Mouse (Mus musculus): ENCODE results near the gene Hoxa5.

The Hoxa5 gene

DNA sequence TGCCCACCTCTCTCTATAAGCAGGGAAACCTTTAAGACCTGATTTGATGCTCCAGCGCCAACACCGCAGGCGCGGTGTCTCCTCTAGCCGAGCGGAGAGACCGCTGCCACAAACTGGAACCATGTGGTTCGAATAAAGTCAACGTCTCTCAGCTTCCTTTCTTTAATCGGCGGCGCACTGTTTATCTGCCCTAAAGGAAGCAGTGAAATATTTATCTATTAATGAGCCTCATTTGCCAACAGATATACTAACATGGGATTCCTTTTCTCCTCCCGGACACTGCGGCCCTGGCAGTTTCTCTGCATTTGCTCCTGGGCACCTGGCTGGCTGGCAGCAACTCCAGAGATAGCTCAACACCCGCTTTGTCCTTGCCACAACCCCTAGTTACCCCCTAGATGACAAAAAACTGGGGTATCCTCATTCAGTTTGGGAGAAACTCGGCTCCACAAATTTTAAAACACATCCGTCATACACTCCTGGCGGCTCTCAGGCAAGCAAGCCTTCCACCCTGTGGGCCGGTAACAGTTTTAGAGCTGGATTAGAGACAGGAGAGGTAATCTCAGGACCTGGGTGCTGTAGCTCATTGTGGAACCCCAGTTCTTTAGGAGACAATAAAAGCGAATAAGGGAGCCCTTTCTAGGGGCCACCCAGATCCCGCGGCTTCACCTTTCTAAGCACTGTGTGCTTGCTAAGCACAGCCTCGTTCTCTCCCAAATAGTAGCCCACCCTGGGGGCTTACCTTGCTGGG lies 13.7 kb upstream of the Hoxa5 start:
- in situ Hi-C loops (cut with MboI, MseI) = loop anchor here (5.0 to 10.0 kb wide), 4 partner anchors 206 to 606 kb away; partner anchors contain the start of gene Skap2 (in 1 of the 2)

- in situ Hi-C loops (cut with MboI, MseI) = loop anchor here (5.0 to 10.0 kb wide), 4 partner anchors 205 to 605 kb away; partner anchors contain the start of gene Skap2 (in 1 of the 2)
These were observed 13.0 kb upstream of the Hoxa5 start for GRCm38 (mm10) chr6:52217459-52217768.

GRCm38 (mm10) chr6:52216691-52217458 lies 12.5 kb upstream of the Hoxa5 start:
- in situ Hi-C loops (cut with MboI, MseI) = loop anchor here (5.0 to 10.0 kb wide), 4 partner anchors 205 to 605 kb away; partner anchors contain the start of gene Skap2 (in 1 of the 2)

DNA sequence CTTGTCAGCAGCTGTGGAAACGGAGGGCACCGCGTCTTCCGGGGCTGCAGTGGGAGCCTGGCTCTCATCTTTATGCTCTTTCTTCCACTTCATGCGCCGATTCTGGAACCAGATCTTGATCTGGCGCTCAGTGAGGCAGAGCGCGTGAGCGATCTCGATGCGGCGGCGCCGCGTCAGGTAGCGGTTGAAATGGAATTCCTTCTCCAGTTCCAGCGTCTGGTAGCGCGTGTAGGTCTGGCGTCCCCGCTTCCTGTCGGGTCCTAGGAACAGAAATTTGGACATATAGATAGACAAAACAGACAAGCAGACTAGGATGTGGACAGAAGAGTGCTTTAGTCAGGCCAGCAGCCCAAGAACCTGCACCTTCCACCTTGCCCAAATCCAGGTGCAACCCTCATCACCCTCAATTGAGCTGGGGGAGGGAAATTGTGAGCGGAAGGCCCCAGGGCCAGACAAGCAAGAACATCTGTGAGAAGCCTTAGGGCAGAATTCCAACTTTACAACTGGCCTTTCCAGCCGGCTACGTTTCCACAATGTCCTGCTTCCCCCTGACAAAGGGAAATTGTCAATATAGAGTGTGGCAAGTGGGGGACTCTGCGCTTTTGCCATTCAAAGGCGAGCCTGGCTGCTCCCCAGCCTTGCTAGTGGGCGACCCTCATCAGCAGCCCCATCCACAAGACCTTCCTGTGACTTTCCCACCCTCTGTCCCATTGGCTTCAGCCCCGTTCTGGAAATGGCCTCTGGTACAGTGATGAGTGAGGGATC lies 11.6 kb upstream of the Hoxa5 start:
- in situ Hi-C loops (cut with MboI, MseI) = loop anchor here (5.0 to 10.0 kb wide), 4 partner anchors 204 to 604 kb away; partner anchors contain the start of gene Skap2 (in 1 of the 2)

- in situ Hi-C loops (cut with MboI, MseI) = loop anchor here (5.0 to 10.0 kb wide), 4 partner anchors 203 to 603 kb away; partner anchors contain the start of gene Skap2 (in 1 of the 2)
These were observed 10.7 kb upstream of the Hoxa5 start for GRCm38 (mm10) chr6:52215070-52215469.

GRCm38 (mm10) chr6:52214271-52214670 lies 9.9 kb upstream of the Hoxa5 start:
- in situ Hi-C loops (cut with MboI, MseI) = loop anchor here in 1 of 2 experiments (10.0 kb wide), 1 partner anchor 209 kb away; no protein-coding TSS in a partner anchor

DNA sequence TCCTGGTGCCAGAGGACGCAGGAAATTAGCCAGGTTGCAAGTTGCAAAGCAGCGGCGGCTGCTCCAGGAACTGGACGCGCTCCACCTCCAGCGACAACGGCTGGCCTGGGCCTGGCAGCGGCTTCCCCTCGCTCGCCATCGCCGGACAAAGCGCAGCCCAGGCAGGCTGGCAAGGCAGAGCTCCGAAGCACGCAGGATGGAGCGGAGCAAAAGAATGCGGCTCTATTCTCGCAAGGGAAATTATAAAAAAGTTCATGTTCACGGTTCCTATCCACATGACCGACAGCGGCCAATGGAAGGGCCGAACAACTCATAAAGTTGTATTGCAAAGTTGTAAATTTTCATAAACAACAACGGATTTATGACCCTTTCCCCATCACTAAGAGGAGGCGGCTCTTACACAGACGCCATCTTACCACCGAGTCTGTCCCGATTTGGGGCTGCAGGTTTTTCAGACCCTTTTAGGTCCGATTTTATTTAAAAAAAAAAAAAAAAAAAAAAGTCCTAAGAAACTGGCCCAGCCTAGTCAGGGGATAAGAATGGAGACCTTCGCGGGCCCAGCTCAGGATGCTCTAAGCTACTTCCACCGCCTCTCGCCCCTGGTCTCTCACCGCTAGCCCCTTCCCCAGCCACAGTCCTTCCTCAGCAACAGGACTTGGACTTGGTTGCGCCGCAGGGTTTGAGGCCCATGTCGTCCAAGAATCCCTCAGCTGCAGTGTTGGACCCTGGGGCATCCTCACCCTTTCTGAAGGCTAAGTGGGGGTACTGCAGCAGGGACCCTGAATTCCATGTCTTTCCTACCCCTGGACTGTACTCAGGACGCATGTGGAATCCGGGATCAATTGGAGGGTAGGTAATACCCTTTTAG lies 9.0 kb upstream of the Hoxa5 start, which contains the start of the genes Hoxa3 and Gm28308:
Gene Hoxa3 (minus strand): TSS at position 218 of the 868 bp plus-strand sequence.
Gene Gm28308 (minus strand): TSS at position 221 of the 868 bp plus-strand sequence.
- in situ Hi-C loops (cut with MboI, MseI) = loop anchor here in 1 of 2 experiments (10.0 kb wide), 1 partner anchor 209 kb away; no protein-coding TSS in a partner anchor

DNA sequence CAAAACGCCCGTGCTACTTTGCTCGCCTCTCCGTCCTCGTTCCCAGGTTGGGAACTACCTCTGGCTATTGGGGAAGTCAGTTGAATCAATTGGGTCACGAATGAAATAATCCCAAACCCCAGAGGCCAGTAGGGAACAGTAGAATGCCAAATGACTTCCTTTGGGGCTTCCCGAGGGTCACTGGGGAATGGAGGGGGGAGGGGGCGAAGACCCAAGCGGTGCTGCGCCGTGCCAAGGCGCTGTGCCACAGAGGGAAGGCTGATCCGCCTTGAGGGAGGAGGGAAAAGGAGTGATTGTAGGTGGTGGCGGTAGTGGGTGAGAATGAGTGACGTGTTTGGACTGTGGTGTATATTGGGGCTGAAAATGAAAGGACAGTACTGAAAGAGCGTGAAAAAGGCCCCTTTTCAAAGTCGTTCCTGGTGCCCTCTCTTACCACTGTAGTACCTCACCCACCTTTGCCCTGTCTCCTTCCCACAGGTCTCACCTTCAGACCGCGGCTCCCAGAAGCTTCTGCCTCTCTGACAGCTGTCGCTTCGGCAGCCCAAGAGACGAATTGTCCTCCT lies 8.2 kb upstream of the Hoxa5 start:
- in situ Hi-C loops (cut with MboI, MseI) = loop anchor here in 1 of 2 experiments (10.0 kb wide), 1 partner anchor 208 kb away; no protein-coding TSS in a partner anchor

DNA sequence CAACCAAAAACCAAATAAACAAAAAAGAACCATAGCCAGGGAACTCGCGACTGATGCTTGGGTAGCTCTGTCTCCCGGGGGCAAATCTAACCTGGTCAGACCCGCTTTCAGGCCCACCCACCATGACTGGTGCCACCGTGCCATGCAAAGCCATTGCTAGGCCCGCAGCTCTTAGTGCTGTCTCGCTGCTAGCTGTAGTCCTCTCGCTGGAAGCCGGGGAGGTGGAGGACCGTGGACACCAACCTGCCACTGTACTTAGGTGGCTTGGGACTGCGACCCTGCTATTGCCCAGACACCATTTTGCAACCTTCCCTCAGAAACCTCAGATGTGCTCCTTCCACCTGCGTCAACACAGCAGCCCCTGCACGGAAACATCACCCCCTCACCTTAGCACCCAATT lies 7.6 kb upstream of the Hoxa5 start:
- in situ Hi-C loops (cut with MboI, MseI) = loop anchor here in 1 of 2 experiments (10.0 kb wide), 1 partner anchor 207 kb away; no protein-coding TSS in a partner anchor

DNA sequence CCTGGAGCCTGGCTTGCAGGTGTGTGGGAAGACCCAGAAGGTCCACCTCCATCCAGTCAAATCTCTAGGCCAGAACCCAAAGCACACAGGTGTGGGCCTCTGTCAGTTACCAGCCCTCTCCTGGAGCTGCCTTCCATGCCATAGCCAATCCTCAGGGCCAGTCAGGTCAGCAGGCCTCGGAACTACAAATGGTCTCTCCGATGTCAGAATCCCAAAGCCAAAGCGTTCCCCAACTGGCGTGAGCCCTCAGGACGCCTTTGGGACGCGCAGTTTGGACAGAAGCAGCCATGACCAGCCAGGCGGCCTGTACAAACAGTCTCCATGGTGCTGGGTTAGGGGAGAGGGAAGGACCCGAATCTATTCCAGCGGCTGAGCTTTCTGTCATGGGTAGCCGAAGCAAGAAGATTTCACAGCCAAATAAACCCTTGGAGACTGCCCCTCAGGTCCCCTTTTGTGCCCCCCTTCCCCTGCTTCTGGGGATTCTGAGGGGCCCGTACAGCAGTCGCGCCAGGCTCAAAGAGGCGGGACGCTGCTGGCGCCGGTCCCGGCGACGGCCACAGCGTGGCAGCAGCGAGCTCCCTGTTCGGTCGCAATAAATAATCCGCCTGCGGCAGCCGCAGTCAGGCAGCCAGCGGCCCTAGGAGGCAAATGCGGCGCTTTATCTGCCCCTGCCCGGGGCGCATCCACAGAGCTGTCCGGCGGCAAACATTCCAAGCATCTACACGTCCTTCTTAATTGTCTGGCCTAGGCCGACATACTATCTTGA lies 7.0 kb upstream of the Hoxa5 start:
- in situ Hi-C loops (cut with MboI, MseI) = loop anchor here in 1 of 2 experiments (10.0 kb wide), 1 partner anchor 207 kb away; no protein-coding TSS in a partner anchor

DNA sequence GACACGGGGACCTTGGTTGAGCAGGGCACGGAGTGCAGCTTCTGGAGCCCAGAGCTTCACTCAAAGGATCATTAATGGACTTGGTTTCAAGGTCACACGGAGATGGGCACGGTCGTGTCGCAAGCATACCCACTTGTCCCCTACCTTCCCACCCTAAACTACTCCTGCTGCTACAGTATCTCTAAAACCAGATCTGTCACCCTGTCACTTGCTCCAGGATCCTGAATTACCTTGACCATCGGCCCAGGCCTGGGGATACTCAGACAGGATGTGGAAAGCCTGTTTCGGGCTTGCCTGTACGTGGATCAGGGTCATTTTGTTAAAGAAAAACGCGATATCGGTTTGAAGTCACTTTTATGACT lies 5.3 kb upstream of the Hoxa5 start:
- in situ Hi-C loops (cut with MboI, MseI) = loop anchor here in 1 of 2 experiments (10.0 kb wide), 1 partner anchor 205 kb away; no protein-coding TSS in a partner anchor

- in situ Hi-C loops (cut with MboI, MseI) = no loop called here
These were observed 4.7 kb upstream of the Hoxa5 start for GRCm38 (mm10) chr6:52208868-52209684.

DNA sequence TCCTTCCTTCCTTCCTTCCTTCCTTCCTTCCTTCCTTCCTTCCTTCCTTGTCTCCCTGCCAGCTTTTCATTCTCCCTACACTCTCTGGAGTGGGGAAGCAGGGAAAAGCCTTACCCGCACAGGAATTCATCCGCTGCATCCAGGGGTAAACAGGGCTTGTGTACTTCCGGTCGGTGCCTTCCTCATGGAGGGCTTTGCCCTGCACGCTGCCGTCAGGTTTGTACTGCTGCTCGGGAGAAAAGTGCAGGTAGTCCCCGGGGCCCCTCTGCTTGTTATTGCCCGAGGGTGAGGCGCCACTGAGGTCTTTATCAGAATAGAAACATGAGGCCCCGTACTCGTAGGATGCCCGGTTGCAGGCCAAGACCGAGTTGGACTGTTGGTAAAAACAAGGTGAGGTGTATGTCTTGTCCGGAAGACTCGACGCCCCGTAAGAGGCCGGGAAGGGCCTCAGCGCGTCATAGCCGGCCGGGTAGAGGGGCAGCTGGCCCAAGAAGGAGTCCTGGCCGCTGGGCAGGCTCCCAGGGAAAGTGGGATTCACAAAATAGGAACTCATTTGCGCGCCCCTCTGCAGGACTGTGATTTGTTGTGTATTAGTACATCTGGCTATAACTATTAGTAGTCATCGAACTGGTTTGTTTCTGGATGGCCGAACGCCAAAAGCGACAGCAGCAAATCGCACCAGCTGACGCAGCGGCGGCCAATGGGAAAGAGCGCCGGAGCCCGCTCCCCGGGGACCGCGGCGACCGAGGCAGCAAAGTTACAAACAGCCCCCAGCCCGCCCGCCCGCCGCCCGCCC lies 3.9 kb upstream of the Hoxa5 start, which contains the start of gene Hoxa6:
Gene Hoxa6 (minus strand): TSS at position 651 of the 796 bp plus-strand sequence.
- in situ Hi-C loops (cut with MboI, MseI) = no loop called here

DNA sequence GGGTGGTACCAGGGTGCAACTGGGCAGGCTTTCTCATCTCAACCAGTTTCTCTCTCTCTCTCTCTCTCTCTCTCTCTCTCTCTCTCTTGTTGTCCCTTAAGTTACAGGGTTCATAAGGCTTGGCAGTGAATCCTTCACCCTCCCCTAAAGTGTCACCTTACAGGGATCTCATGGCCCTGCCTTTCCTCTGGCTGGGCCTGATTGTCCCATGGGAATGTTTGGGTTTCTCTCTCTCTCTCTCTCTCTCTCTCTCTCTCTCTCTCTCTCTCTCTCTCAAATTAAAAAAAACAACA lies 3.2 kb upstream of the Hoxa5 start:
- in situ Hi-C loops (cut with MboI, MseI) = no loop called here

DNA sequence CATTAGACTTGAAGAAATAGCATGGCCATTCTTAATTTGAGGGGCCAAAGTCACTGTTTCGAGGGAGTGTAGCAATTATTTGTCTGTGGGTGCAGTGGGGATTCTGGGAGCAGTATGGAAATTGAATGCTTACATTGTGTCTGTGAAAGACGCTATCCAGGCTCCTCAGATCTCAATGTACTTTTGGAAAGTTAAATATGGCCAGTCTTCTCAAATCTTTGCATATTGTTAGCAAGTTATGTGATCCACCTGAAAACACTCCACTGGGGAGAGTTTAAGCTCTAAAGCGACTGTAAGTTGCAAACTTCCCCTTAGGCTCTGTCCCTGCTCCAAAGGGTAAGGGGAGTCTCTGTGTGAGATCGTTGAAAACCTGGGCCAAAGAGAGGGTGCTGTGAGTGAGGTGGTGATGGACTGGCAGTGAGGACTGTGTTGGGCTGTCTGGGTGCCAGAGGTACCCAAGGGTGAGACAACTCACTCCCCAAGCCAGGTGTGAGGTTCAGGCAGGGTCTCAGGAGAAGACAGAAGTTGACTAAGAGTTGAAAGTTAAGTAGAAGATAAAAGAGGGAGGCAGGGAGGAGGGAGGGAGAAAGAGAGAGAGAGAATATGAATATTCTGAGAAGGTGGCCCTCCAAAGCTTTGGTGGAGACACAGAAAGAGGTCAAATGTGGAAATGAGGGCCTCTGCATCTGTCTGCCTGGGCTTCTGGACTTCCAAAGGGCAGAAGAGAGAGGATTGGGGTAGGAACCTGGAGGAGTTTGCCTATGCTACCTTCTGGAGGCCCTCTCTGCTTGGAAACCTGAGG lies 2.7 kb upstream of the Hoxa5 start:
- in situ Hi-C loops (cut with MboI, MseI) = no loop called here
